Mouse (Mus musculus) heart, postnatal 4 days (tissue): ENCODE measurements at regions not wholly inside any gene's neighbourhood (a gene's known extent, or its start where the extent isn't known, plus 50 kb on each side); places are given as distances from the start of the nearest gene placed in this dataset.
A peak's percentile ranks its signal among the peaks of the same experiment; 100 is the strongest.

Experiments used
- DNase-seq: peaks from one replicate; pipeline ENCODE4 v3.0.0; 2021

DNA sequence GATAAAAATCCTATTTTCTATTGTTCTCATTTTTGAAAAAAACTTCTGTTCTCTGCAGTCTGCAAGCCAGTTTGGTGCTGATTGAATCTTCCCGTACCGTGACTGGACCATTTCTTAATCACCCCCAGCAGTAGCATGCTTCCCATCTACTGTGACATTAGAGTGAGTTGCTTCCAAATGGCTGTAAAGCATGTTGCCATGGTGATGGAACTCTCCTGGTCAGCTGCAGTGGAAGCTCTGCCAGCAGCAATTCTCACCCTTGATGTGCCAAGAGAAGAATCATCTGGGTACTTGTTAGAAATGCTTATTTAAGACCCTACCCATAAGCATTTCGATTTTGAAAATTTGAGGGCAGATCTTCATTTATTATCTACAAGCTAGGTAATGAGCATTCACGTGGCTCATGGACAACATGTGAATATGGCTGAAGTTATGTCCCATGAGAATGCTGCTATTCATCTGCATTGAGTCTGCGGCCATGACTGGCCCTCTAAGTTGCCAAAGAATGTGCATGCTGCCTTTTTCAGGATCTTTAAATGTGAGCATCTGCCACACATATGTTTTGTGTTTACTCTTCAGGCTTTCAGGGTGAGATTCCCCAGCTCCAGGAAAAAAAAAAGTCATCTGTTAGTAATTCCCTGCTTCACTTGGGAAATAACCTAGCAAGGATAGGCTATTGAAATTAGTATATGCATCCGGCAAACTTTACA is 62.8 kb downstream of the H2al1n start:
- peak; percentile 16 for DNase-seq

DNA sequence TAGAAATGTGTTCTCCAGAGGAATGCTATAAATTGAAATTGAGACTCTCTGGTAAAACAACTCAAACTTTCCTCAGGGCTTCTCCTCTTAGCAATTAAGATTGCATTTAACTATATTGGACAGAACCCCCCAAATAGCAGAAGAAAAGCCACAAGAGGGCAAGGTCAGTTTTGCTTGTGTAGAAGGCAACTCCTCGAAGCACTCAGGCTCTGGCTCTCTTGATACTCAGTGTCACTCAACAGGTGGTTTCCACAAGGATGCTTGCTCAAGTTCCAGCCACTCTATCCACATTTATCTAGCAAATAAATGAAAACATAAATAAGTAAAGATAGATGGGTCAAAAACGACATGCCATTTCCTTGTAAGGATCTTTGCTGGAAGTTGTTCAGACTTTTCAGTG is 68.4 kb downstream of the H2al1n start:
- DNase-seq = no peak

DNA sequence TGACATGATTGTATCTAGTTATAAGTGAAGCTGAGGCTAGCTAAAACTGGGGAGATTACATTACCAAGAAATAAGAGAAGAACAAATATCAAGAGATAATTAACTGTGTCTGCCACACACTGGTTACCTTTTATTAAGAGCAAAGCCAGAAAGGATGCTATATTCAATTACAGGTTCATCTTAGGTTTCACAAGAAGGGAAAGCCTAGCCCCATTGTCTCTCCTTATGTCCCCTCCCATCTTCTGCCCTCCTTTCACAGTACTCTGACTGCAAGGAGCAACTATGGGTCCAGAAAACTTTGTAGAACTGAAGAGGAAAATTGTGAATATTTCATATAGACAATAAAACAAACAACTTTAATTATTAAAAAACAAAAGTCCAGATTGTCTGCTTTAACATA is 68.8 kb downstream of the H2al1n start:
- no peak for DNase-seq

DNA sequence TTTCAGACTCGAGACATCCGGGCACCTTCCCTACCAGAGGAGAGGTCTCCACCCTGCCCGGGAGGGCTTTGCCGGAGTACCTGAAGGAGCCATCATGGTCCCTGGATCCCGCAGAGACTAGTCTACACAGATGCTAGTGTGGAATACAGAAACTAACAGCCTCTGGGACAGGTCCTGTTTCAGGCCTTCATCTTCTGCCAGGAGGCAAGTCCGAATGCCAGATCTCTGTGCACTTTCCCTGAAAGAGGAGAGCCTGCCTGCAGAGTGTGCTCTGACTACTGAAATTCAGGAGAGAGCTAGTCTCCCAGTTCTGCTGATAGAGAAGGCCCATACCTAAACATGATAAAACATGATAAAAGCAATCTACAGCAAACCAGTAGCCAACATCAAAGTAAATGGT is 83.9 kb downstream of the H2al1n start:
- no peak for DNase-seq

DNA sequence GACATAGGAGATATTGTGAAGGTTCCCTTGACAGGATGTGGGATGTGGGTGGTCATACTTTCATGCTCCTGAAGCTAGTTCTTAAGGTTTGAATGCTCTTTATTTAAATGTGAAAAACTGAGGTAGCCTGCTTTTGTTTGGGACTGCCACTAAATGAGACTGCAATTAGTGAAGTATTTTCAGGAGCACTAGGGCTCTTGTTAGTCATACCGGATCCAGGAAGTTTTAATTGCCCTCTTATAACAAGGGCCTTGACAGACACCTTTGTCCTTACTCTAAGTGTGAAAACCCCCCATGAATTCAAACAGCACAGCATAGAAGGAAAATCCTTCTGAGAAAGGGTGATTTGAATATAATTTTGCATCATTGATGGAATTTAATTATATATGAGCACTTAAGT is 91.2 kb downstream of the H2al1n start:
- no peak for DNase-seq

DNA sequence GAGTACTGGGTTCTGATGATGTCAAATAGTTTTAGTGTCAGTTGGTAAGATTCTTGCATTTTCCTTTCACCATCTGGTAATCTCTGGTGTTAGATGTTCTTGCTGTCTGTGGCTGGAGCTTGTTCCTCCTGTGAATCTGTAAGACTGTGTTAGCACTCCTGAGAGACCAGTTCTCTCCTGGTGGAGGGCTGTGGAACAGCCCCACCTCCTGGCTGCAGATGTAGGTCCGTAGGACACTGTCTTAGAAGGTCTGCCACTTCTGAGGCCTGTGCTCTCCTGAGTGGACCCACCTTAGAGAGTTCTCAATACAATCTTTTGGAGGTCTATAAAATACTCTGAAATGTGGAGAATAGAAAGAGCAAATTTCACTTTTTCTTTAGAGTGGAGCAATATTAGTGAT is 101.8 kb downstream of the H2al1n start:
- peak; percentile 12 for DNase-seq

DNA sequence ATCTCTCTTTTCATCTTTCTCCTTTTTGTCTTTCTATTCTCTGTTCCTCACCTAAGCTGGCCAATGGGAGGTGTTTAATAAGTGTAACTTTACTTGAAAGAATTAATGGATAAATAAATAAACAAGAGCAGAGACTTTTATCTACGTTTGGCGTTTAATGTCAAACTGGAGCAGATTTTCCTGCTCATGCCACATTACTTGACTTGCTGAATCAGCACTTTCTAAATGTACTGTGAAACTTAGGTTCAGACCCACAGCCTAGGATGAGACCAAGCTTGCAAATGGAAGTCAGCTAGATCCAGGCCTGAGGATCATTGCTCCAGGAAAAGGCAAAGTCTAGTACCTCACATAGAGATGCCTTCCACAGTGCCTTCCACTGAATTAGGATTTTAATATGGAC is 141.5 kb downstream of the H2al1n start:
- DNase-seq = no peak

DNA sequence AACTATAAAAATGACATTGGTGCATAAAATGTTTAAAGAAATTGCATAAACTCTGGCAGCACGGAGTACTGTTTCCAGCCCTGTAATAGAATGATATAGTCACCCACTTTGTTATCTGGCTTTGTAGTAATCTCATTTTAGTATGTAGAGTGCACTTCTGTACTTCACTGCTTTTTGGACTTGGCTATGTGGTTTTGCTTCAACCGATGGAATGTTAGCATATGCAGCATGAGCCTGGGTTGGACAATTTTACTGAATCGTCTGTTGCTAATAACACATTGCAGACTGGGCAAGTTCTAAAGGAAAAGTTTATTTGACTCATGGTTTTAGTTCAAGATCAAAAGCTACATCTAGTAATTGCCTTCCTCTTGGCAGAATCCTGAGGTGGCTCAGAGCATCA is 142.4 kb downstream of the H2al1n start:
- no peak for DNase-seq

DNA sequence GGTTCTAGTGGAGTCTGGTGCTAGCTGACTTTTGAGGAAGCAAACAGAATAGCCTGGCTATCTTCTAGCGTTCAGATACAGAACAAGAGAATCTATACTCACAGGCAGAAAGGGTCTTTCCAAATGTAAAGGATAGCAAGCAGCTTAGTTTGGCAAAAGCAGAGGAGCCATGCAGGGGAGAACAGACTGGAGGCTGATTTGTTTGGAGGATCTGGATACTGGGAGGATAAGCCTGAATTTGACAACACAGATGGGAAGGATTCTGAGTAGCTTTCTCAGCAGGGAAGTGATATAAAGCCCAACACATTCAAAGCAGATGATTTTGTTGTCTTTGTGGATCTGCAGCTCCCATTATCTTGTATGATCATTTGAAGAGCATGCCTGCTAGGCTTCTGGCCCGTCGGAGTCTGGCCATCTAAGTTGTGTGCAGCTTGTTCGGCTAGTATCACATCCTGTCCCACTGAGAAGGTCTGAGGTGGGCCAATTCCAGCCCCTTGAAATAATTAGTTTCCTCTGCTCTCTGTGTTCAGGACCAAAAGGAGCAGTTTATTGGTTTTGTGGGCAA is 145.6 kb downstream of the H2al1n start:
- DNase-seq = no peak
